Mouse (Mus musculus) urinary bladder, postnatal 14 days (tissue): ENCODE results near the gene Trpv6.

ENCODE experiments used
- DNase-seq: peaks from one replicate; pipeline ENCODE4 v3.0.0; 2021; ENCODE audit warnings: low spot score

Trpv6 gene

GRCm38 (mm10) chr6:41621241-41621990, 14.8 kb downstream of the Trpv6 start:
- no peak for DNase-seq

- DNase-seq = no peak
Measured at GRCm38 (mm10) chr6:41620173-41620798, 15.9 kb downstream of the Trpv6 start.

- DNase-seq = no peak
Measured at GRCm38 (mm10) chr6:41607637-41608036, 28.6 kb downstream of the Trpv6 start.

GRCm38 (mm10) chr6:41606214-41606613, 30.0 kb downstream of the Trpv6 start:
- peak; percentile 70 for DNase-seq

GRCm38 (mm10) chr6:41605794-41606104, 30.5 kb downstream of the Trpv6 start:
- no peak for DNase-seq

- DNase-seq = peak; percentile 85
Measured at GRCm38 (mm10) chr6:41605061-41605793, 31.0 kb downstream of the Trpv6 start, which contains the start of gene Ephb6. TSS of gene Ephb6 (plus strand) at chr6:41605482.

- peak; percentile 58 for DNase-seq
Measured at GRCm38 (mm10) chr6:41604401-41605050, 31.7 kb downstream of the Trpv6 start.

GRCm38 (mm10) chr6:41582189-41582588, 54.0 kb downstream of the Trpv6 start:
- no peak for DNase-seq

GRCm38 (mm10) chr6:41581295-41581694, 54.9 kb downstream of the Trpv6 start:
- no peak for DNase-seq

GRCm38 (mm10) chr6:41577297-41577696, 58.9 kb downstream of the Trpv6 start:
- no peak for DNase-seq

GRCm38 (mm10) chr6:41576526-41577097, 59.6 kb downstream of the Trpv6 start:
- DNase-seq = peak; percentile 60
